Mouse (Mus musculus) retina, adult 2 months (tissue): ENCODE data around the gene Uqcc3.
"Not testable (repeated sequence)": the region's sequence is repeated elsewhere in the genome, so short reads cannot be mapped to it uniquely, and the experiment has no call there.

Experiments
- DNase-seq: peaks from one replicate; pipeline ENCODE4 v3.0.0-alpha.2; 2012; ENCODE audit warnings: low read depth, low spot score

Uqcc3 gene

GRCm38 (mm10) chr19:8850402-8850901 lies 30.3 kb downstream of the Uqcc3 start, which contains the start of gene Lrrn4cl:
Gene Lrrn4cl (plus strand): TSS chr19:8850768.
- DNase-seq: peak; percentile 36

GRCm38 (mm10) chr19:8848356-8848755 lies 32.4 kb downstream of the Uqcc3 start:
- DNase-seq: no peak

GRCm38 (mm10) chr19:8844371-8845129 lies 36.2 kb downstream of the Uqcc3 start:
- peak; percentile 60 for DNase-seq

GRCm38 (mm10) chr19:8842961-8843360 lies 37.8 kb downstream of the Uqcc3 start:
- DNase-seq: no peak

GRCm38 (mm10) chr19:8841012-8841411 lies 39.7 kb downstream of the Uqcc3 start:
- no peak for DNase-seq

GRCm38 (mm10) chr19:8839908-8840791 lies 40.6 kb downstream of the Uqcc3 start:
- DNase-seq: no peak

- peak; percentile 41 for DNase-seq
These were observed 41.4 kb downstream of the Uqcc3 start, which contains the start of gene Gng3 for GRCm38 (mm10) chr19:8839103-8839907. Gene Gng3 (minus strand): TSS chr19:8839194.

GRCm38 (mm10) chr19:8838041-8838730 lies 42.5 kb downstream of the Uqcc3 start:
- DNase-seq: no peak

GRCm38 (mm10) chr19:8837251-8837791 lies 43.4 kb downstream of the Uqcc3 start, which contains the start of gene Bscl2:
Gene Bscl2 (plus strand): TSS chr19:8837467.
- peak; percentile 66 for DNase-seq

- DNase-seq: not testable (repeated sequence)
These were observed 44.4 kb downstream of the Uqcc3 start for GRCm38 (mm10) chr19:8836327-8836726.

- no peak for DNase-seq
These were observed 47.8 kb downstream of the Uqcc3 start for GRCm38 (mm10) chr19:8832971-8833370.

- no peak for DNase-seq
These were observed 49.5 kb downstream of the Uqcc3 start for GRCm38 (mm10) chr19:8831262-8831661.

GRCm38 (mm10) chr19:8830664-8831063 lies 50.1 kb downstream of the Uqcc3 start:
- DNase-seq: no peak
